Mouse (Mus musculus): Measurements from ENCODE around the gene Vmn1r234. TPM values are rescaled to one million over a fixed set of nuclear protein-coding genes. Genes with fewer than 3 reads are reported as not detected.
"Not testable (repeated sequence)": the region's sequence is repeated elsewhere in the genome, so short reads cannot be mapped to it uniquely, and the experiment has no call there.

Vmn1r234 gene
- not detected for polyA plus RNA-seq (2017; shearing (Covaris generic))

GRCm38 (mm10) chr17:21225787-21226186 is at the start of gene Vmn1r234:
Gene Vmn1r234 (plus strand): TSS chr17:21226087.
- ATAC-seq: no peak

- ATAC-seq: not testable (repeated sequence)
These were observed 14.8 kb upstream of the Vmn1r234 start for GRCm38 (mm10) chr17:21211081-21211480.

- peak; percentile 91 for ATAC-seq
These were observed 5.8 kb downstream of the Vmn1r234 start for GRCm38 (mm10) chr17:21231654-21232053.

- ATAC-seq: no peak
These were observed 30.2 kb downstream of the Vmn1r234 start, which contains the start of gene Vmn1r235 for GRCm38 (mm10) chr17:21256111-21256510. Gene Vmn1r235 (plus strand): TSS chr17:21256411.

GRCm38 (mm10) chr17:21272103-21272502 is 46.2 kb downstream of the Vmn1r234 start:
- peak; percentile 81 for ATAC-seq

- ATAC-seq: no peak
These were observed 56.8 kb downstream of the Vmn1r234 start, which contains the start of gene Vmn1r236 for GRCm38 (mm10) chr17:21282642-21283041. Gene Vmn1r236 (plus strand): TSS chr17:21282942.

GRCm38 (mm10) chr17:21284395-21284794 is 58.5 kb downstream of the Vmn1r234 start:
- ATAC-seq: peak; percentile 86

Other genes with a start within 250 kb of the Vmn1r234 start
- gene Vmn1r233, start 229.6 kb upstream of the Vmn1r234 start, polyA plus RNA-seq (2017; shearing (Covaris generic)): under 1 TPM in 1 of 2 experiments, not detected in 1; 0.07 TPM
- gene Zfp160, start 217.2 kb upstream of the Vmn1r234 start, polyA plus RNA-seq (2017; shearing (Covaris generic)): 10 to 100 TPM; 19.6 to 20.4 TPM
- gene Vmn1r235, start 30.3 kb downstream of the Vmn1r234 start, polyA plus RNA-seq (2017; shearing (Covaris generic)): under 1 TPM in 1 of 2 experiments, not detected in 1; 0.30 TPM
- not detected for gene Vmn1r236, start 56.9 kb downstream of the Vmn1r234 start, polyA plus RNA-seq (2017; shearing (Covaris generic))
- gene Vmn1r237, start 85.8 kb downstream of the Vmn1r234 start, polyA plus RNA-seq (2017; shearing (Covaris generic)): not detected
- gene Zfp677, start 157.7 kb downstream of the Vmn1r234 start, polyA plus RNA-seq (2017; shearing (Covaris generic)): 10 to 100 TPM; 18.3 to 20.2 TPM
- gene Zfp54, start 197.1 kb downstream of the Vmn1r234 start, polyA plus RNA-seq (2017; shearing (Covaris generic)): 10 to 100 TPM; 11.7 to 13.0 TPM
- 10 to 100 TPM; 41.9 to 43.0 TPM for gene Zfp51, start 224.3 kb downstream of the Vmn1r234 start, polyA plus RNA-seq (2017; shearing (Covaris generic))

Measured in CD4-positive, CD25-positive, alpha-beta regulatory T cell, adult 4 months (primary cell).